In the genomic region with DNA sequence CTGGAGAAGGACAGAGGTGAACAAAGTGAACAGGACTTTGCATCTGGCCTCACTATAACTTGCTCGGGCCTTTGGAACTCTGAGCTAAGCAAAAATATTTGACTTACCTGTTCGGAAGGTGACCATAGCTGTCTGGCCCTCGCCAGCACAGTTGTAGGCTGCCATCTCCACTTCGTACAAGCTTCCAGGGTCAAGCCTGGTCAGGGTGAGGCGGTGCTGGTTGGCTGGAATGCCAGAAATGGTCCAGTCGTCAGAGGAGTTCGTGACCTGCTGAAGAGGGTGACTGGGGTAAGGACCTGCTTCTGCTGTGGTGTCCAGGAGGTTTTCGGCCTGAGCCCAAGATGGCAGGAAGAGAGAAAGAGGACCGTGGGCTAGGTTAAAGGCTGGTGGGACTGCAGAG, we compare ENCODE assay signal across 22 mouse cellular contexts.
DNase-seq lines count a peak whose midpoint lies in the region; ATAC-seq and TF ChIP-seq lines count a peak whose summit lies in the region.
"Had no signal": no experiment of that assay in that cellular context is flagged by ENCODE, and none has a peak within 500 bp of the region (broad histone marks: within the 10 kb centered on the region; RNA-seq: fewer than 3 reads in every experiment).

No protein-coding gene starts in this region.

- WGBS in hindbrain, embryonic 10.5 days, result 87% methylated on average over 9 of the region's 9 CpGs
- WGBS in hindbrain, embryonic 11.5 days, result 90% methylated on average over 9 of the region's 9 CpGs
- WGBS in neural tube, embryonic 13.5 days, result 88% methylated on average over 9 of the region's 9 CpGs
- 75% methylated on average over 9 of the region's 9 CpGs for WGBS in liver, postnatal 0 days (ENCODE audit: insufficient replicate concordance)

- no peak for TF ChIP-seq EP300 in liver, postnatal 0 days (IDR thresholded peaks at IDR 0.05; ENCODE audit: low read depth)

- no peak overlapping the region for H3K4me2 ChIP-seq in hindbrain, embryonic 11.5 days (replicated peaks; ENCODE audit: low read depth, low read length)
- H3K4me2 ChIP-seq in neural tube, embryonic 13.5 days, result no peak overlapping the region
- H3K4me2 ChIP-seq in liver, postnatal 0 days (ENCODE audit: low read depth, low read length), result no peak overlapping the region
- H3K4me2 ChIP-seq: heart, embryonic 11.5 days; liver, embryonic 11.5 days; lung, embryonic 14.5 days; midbrain, embryonic 12.5 days; stomach, embryonic 15.5 days had no signal

- peaks cover 33% of the 10 kb centered on the region for H3K4me1 ChIP-seq in hindbrain, embryonic 10.5 days (replicated peaks)
- no peaks in the 10 kb centered on the region for H3K4me1 ChIP-seq in hindbrain, embryonic 11.5 days (replicated peaks; ENCODE audit: control insufficient read depth, insufficient read depth, low read length)
- H3K4me1 ChIP-seq in neural tube, embryonic 13.5 days (replicated peaks), result peaks cover 36% of the 10 kb centered on the region
- H3K4me1 ChIP-seq in liver, postnatal 0 days (ENCODE audit: insufficient read depth), result no peaks in the 10 kb centered on the region

- H3K27ac ChIP-seq in hindbrain, embryonic 10.5 days, result 0 out of 2 replicates have a peak overlapping the region, but pooled peaks have one; percentile 41
- no peak overlapping the region for H3K27ac ChIP-seq in hindbrain, embryonic 11.5 days (ENCODE audit: low read depth, low read length)
- H3K27ac ChIP-seq in neural tube, embryonic 13.5 days (replicated peaks), result peak overlapping the region; percentile 62; the same call in 1 of the 2 replicates
- no peak overlapping the region for H3K27ac ChIP-seq in liver, postnatal 0 days (ENCODE audit: low read depth)

- H3K9ac ChIP-seq in hindbrain, embryonic 11.5 days (ENCODE audit: low read depth, low read length), result no peak overlapping the region
- H3K9ac ChIP-seq in neural tube, embryonic 13.5 days, result no peak overlapping the region
- H3K9ac ChIP-seq in liver, postnatal 0 days (replicated peaks), result no peak overlapping the region
- H3K9ac ChIP-seq: lung, embryonic 14.5 days; midbrain, embryonic 12.5 days; stomach, embryonic 15.5 days had no signal

- TF ChIP-seq CTCF in liver, postnatal 0 days (IDR thresholded peaks at IDR 0.05; ENCODE audit: low read depth), result no peak

- H3K36me3 ChIP-seq in hindbrain, embryonic 10.5 days, result peaks cover 100% of the 10 kb centered on the region
- peaks cover 24% of the 10 kb centered on the region for H3K36me3 ChIP-seq in hindbrain, embryonic 11.5 days (ENCODE audit: control insufficient read depth, insufficient read depth, low read length)
- peaks cover 62% of the 10 kb centered on the region for H3K36me3 ChIP-seq in neural tube, embryonic 13.5 days
- H3K36me3 ChIP-seq in liver, postnatal 0 days (replicated peaks; ENCODE audit: insufficient read depth, low read length), result no peaks in the 10 kb centered on the region

- no peaks in the 10 kb centered on the region for H3K9me3 ChIP-seq in hindbrain, embryonic 10.5 days
- no peaks in the 10 kb centered on the region for H3K9me3 ChIP-seq in hindbrain, embryonic 11.5 days (ENCODE audit: control insufficient read depth, low read length)
- H3K9me3 ChIP-seq in neural tube, embryonic 13.5 days, result no peaks in the 10 kb centered on the region
- H3K9me3 ChIP-seq in liver, postnatal 0 days (ENCODE audit: low read length), result no peaks in the 10 kb centered on the region
- H3K9me3 ChIP-seq: midbrain, embryonic 12.5 days; stomach, embryonic 15.5 days had no signal

- DNase-seq in cerebellum, adult 9-11 months, result peak; percentile 31
- DNase-seq in hindbrain, embryonic 10.5 days (ENCODE audit: low spot score), result no peak
- no peak for DNase-seq in hindbrain, embryonic 11.5 days (ENCODE audit: low spot score)
- no peak for DNase-seq in neural tube, embryonic 10.5 days (ENCODE audit: extremely low spot score, low spot score)
- DNase-seq in gastrocnemius, adult 8-10 months (ENCODE audit: low spot score in 2 of 2), result no peak
- DNase-seq in liver, postnatal 0 days, result no peak
- DNase-seq: gastrocnemius, postnatal 25 days; heart, postnatal 14 days; kidney, postnatal 4 days; layer of hippocampus, postnatal 36 days; lung, embryonic 14.5 days; lung, postnatal 4 days; right cerebral cortex, postnatal 14 days; thymus, postnatal 25 days had no signal

- ATAC-seq in cerebellum, adult (ENCODE audit: insufficient number of reproducible peaks, low FRiP score, low TSS enrichment), result no peak
- no peak for ATAC-seq in hindbrain, embryonic 11.5 days (ENCODE audit: low FRiP score)
- no peak for ATAC-seq in neural tube, embryonic 13.5 days (ENCODE audit: low read depth)
- no peak for ATAC-seq in liver, postnatal 0 days
- ATAC-seq: inflammation-experienced regulatory T-cells, adult 6 months had no signal

- no peak overlapping the region for H3K4me3 ChIP-seq in hindbrain, embryonic 10.5 days
- no peak overlapping the region for H3K4me3 ChIP-seq in hindbrain, embryonic 11.5 days (ENCODE audit: low read depth, low read length)
- no peak overlapping the region for H3K4me3 ChIP-seq in neural tube, embryonic 13.5 days
- no peak overlapping the region for H3K4me3 ChIP-seq in liver, postnatal 0 days (ENCODE audit: low read depth, low read length)
- H3K4me3 ChIP-seq: midbrain, embryonic 12.5 days; stomach, embryonic 15.5 days had no signal

- H3K27me3 ChIP-seq in hindbrain, embryonic 10.5 days (ENCODE audit: insufficient read depth, poor library complexity, severe bottlenecking), result no peaks in the 10 kb centered on the region
- H3K27me3 ChIP-seq in hindbrain, embryonic 11.5 days (ENCODE audit: control insufficient read depth, insufficient read depth, low read length), result no peaks in the 10 kb centered on the region
- H3K27me3 ChIP-seq in neural tube, embryonic 13.5 days, result no peaks in the 10 kb centered on the region
- no peaks in the 10 kb centered on the region for H3K27me3 ChIP-seq in liver, postnatal 0 days (ENCODE audit: insufficient read depth, low read length)
- H3K27me3 ChIP-seq: CH12.LX; midbrain, embryonic 12.5 days; stomach, embryonic 15.5 days had no signal

Comparison
In these comparisons a context has a peak if more than half of its experiments do, and no peak if none do; other contexts are left out.
1. H3K27ac ChIP-seq: peak in hindbrain, embryonic 10.5 days (single experiment) and neural tube, embryonic 13.5 days (single experiment); none in hindbrain, embryonic 11.5 days (single experiment) and liver, postnatal 0 days (single experiment).